Mouse (Mus musculus) gastrocnemius, postnatal 14 days (tissue): ENCODE results near the gene Nol10. TPM values are rescaled to one million over a fixed set of nuclear protein-coding genes. Genes with fewer than 3 reads are reported as not detected.

Experiments
- DNase-seq: peaks from one replicate; pipeline ENCODE4 v3.0.0; 2021; ENCODE audit warnings: mixed read lengths
- intact Hi-C: fragments of 180-260 bp; cut with DNase I; formaldehyde crosslinking; loops from one replicate; pipeline ENCODE4 v1.15.1; 2025; ENCODE audit warnings: low total_unique reads
- total RNA-seq, 2 experiments: library from RNA; stranded (reverse); gene quantifications; 2 replicates each; pipeline ENCODE4 v1.2.3; 2021

Gene Nol10
- total RNA-seq, 2 experiments from 2014 or later, result 6.6 to 9.3 TPM

GRCm38 (mm10) chr12:17397150-17397549 is 48.9 kb downstream of the Nol10 start:
- intact Hi-C loops, result no loop called here
- no peak for DNase-seq

- intact Hi-C loops, result no loop called here
- no peak for DNase-seq
Measured at GRCm38 (mm10) chr12:17401419-17401818, 53.2 kb downstream of the Nol10 start.

GRCm38 (mm10) chr12:17402116-17402515 is 53.9 kb downstream of the Nol10 start:
- no peak for DNase-seq
- intact Hi-C loops, result no loop called here

GRCm38 (mm10) chr12:17403998-17404397 is 55.7 kb downstream of the Nol10 start:
- DNase-seq, result no peak
- intact Hi-C loops, result no loop called here

GRCm38 (mm10) chr12:17406825-17407224 is 58.6 kb downstream of the Nol10 start:
- DNase-seq, result no peak
- intact Hi-C loops, result no loop called here

GRCm38 (mm10) chr12:17408312-17408711 is 60.1 kb downstream of the Nol10 start:
- intact Hi-C loops, result no loop called here

GRCm38 (mm10) chr12:17411242-17411641 is 63.0 kb downstream of the Nol10 start:
- intact Hi-C loops, result no loop called here
- no peak for DNase-seq

More at GRCm38 (mm10) chr12:17408312-17408711, 60.1 kb downstream of the Nol10 start:
- DNase-seq, result no peak

- no peak for DNase-seq
- intact Hi-C loops, result no loop called here
Measured at GRCm38 (mm10) chr12:17411797-17412526, 63.7 kb downstream of the Nol10 start.

- intact Hi-C loops, result no loop called here
- DNase-seq, result no peak
Measured at GRCm38 (mm10) chr12:17414734-17415133, 66.5 kb downstream of the Nol10 start.

- no peak for DNase-seq
- intact Hi-C loops, result no loop called here
Measured at GRCm38 (mm10) chr12:17420168-17420810, 72.0 kb downstream of the Nol10 start.

GRCm38 (mm10) chr12:17425254-17426169 is 77.3 kb downstream of the Nol10 start:
- no peak for DNase-seq
- intact Hi-C loops, result no loop called here

- no peak for DNase-seq
- intact Hi-C loops, result no loop called here
Measured at GRCm38 (mm10) chr12:17426735-17427134, 78.5 kb downstream of the Nol10 start.

- no peak for DNase-seq
- intact Hi-C loops, result no loop called here
Measured at GRCm38 (mm10) chr12:17430578-17430977, 82.3 kb downstream of the Nol10 start.

- DNase-seq, result no peak
- intact Hi-C loops, result no loop called here
Measured at GRCm38 (mm10) chr12:17431166-17431565, 82.9 kb downstream of the Nol10 start.

GRCm38 (mm10) chr12:17431812-17432332 is 83.6 kb downstream of the Nol10 start:
- intact Hi-C loops, result no loop called here
- DNase-seq, result no peak

GRCm38 (mm10) chr12:17433712-17434111 is 85.5 kb downstream of the Nol10 start:
- no peak for DNase-seq
- intact Hi-C loops, result no loop called here

GRCm38 (mm10) chr12:17436471-17436870 is 88.2 kb downstream of the Nol10 start:
- DNase-seq, result no peak
- intact Hi-C loops, result no loop called here

- DNase-seq, result peak; percentile 42
- intact Hi-C loops, result no loop called here
Measured at GRCm38 (mm10) chr12:17440251-17440651, 92.0 kb downstream of the Nol10 start.

- intact Hi-C loops, result no loop called here
- DNase-seq, result no peak
Measured at GRCm38 (mm10) chr12:17441495-17441894, 93.2 kb downstream of the Nol10 start.

- DNase-seq, result peak; percentile 18
- intact Hi-C loops, result no loop called here
Measured at GRCm38 (mm10) chr12:17444406-17444805, 96.1 kb downstream of the Nol10 start.
